Mouse (Mus musculus): ENCODE results near the gene Rgs7bp. TPM values are rescaled to one million over a fixed set of nuclear protein-coding genes. Genes with fewer than 3 reads are reported as not detected.
A peak's percentile ranks its signal among the peaks of the same experiment; 100 is the strongest.

Gene Rgs7bp
- polyA plus RNA-seq, 1 experiment: 0.11 TPM

- TF ChIP-seq POLR2A (IDR thresholded peaks at IDR 0.05; ENCODE audit: control insufficient read depth, low read depth, low read length): no peak
- Histone ChIP-seq H3K27me3 (ENCODE audit: control insufficient read depth, insufficient read depth, low read length) (no peaks in the 10 kb centered on the region), H3K4me1 (ENCODE audit: control insufficient read depth, insufficient read depth, low read length) (no peaks in the 10 kb centered on the region), H3K36me3 (ENCODE audit: control insufficient read depth, insufficient read depth, low read length) (no peaks in the 10 kb centered on the region), H3K4me3 (ENCODE audit: control insufficient read depth, low read depth, low read length) (no peak overlapping the region), H3K27ac (ENCODE audit: control insufficient read depth, insufficient read depth, low read depth, low read length) (no peak overlapping the region)
Measured at GRCm38 (mm10) chr13:105066119-105066518, 11.4 kb upstream of the Rgs7bp start.

- H3K27ac ChIP-seq (ENCODE audit: control insufficient read depth, insufficient read depth, low read depth, low read length): no peak overlapping the region
- TF ChIP-seq CTCF (IDR thresholded peaks at IDR 0.05; ENCODE audit: control insufficient read depth, insufficient read depth, insufficient replicate concordance, low read depth, low read length) (no peak), POLR2A (IDR thresholded peaks at IDR 0.05; ENCODE audit: control insufficient read depth, low read depth, low read length) (no peak)
- H3K36me3 ChIP-seq (ENCODE audit: control insufficient read depth, insufficient read depth, low read length): no peaks in the 10 kb centered on the region
- peaks cover 6% of the 10 kb centered on the region; the same call in 1 of the 2 replicates for H3K4me1 ChIP-seq (ENCODE audit: control insufficient read depth, insufficient read depth, low read length)
- H3K4me3 ChIP-seq (ENCODE audit: control insufficient read depth, low read depth, low read length): no peak overlapping the region
- H3K27me3 ChIP-seq (ENCODE audit: control insufficient read depth, insufficient read depth, low read length): no peaks in the 10 kb centered on the region
Measured at GRCm38 (mm10) chr13:105055374-105055773, 644 bp upstream of the Rgs7bp start.

GRCm38 (mm10) chr13:105054941-105055309 is 195 bp upstream of the Rgs7bp start:
- peak overlapping the region; percentile 62; the same call in 1 of the 2 replicates for H3K4me3 ChIP-seq (ENCODE audit: control insufficient read depth, low read depth, low read length)
- H3K4me1 ChIP-seq (ENCODE audit: control insufficient read depth, insufficient read depth, low read length): peaks cover 6% of the 10 kb centered on the region; the same call in 1 of the 2 replicates
- H3K36me3 ChIP-seq (ENCODE audit: control insufficient read depth, insufficient read depth, low read length): no peaks in the 10 kb centered on the region
- H3K27ac ChIP-seq (ENCODE audit: control insufficient read depth, insufficient read depth, low read depth, low read length): no peak overlapping the region
- TF ChIP-seq CTCF (IDR thresholded peaks at IDR 0.05; ENCODE audit: control insufficient read depth, insufficient read depth, insufficient replicate concordance, low read depth, low read length): no peak
- TF ChIP-seq POLR2A (IDR thresholded peaks at IDR 0.05; ENCODE audit: control insufficient read depth, low read depth, low read length): no peak
- H3K27me3 ChIP-seq (ENCODE audit: control insufficient read depth, insufficient read depth, low read length): no peaks in the 10 kb centered on the region

GRCm38 (mm10) chr13:105053618-105054017 is 1.1 kb downstream of the Rgs7bp start:
- H3K27me3 ChIP-seq (ENCODE audit: control insufficient read depth, insufficient read depth, low read length): no peaks in the 10 kb centered on the region
- H3K27ac ChIP-seq (ENCODE audit: control insufficient read depth, insufficient read depth, low read depth, low read length): no peak overlapping the region
- H3K36me3 ChIP-seq (ENCODE audit: control insufficient read depth, insufficient read depth, low read length): no peaks in the 10 kb centered on the region
- peaks cover 6% of the 10 kb centered on the region; the same call in 1 of the 2 replicates for H3K4me1 ChIP-seq (ENCODE audit: control insufficient read depth, insufficient read depth, low read length)
- TF ChIP-seq POLR2A (IDR thresholded peaks at IDR 0.05; ENCODE audit: control insufficient read depth, low read depth, low read length): no peak
- no peak for TF ChIP-seq CTCF (IDR thresholded peaks at IDR 0.05; ENCODE audit: control insufficient read depth, insufficient read depth, insufficient replicate concordance, low read depth, low read length)
- peak overlapping the region; percentile 62 for H3K4me3 ChIP-seq (ENCODE audit: control insufficient read depth, low read depth, low read length)

- H3K4me3 ChIP-seq (ENCODE audit: control insufficient read depth, low read depth, low read length): no peak overlapping the region
- no peaks in the 10 kb centered on the region for H3K27me3 ChIP-seq (ENCODE audit: control insufficient read depth, insufficient read depth, low read length)
- no peaks in the 10 kb centered on the region for H3K36me3 ChIP-seq (ENCODE audit: control insufficient read depth, insufficient read depth, low read length)
- H3K4me1 ChIP-seq (ENCODE audit: control insufficient read depth, insufficient read depth, low read length): peaks cover 12% of the 10 kb centered on the region
- no peak overlapping the region for H3K27ac ChIP-seq (ENCODE audit: control insufficient read depth, insufficient read depth, low read depth, low read length)
- TF ChIP-seq CTCF (IDR thresholded peaks at IDR 0.05; ENCODE audit: control insufficient read depth, insufficient read depth, insufficient replicate concordance, low read depth, low read length): no peak
- TF ChIP-seq POLR2A (IDR thresholded peaks at IDR 0.05; ENCODE audit: control insufficient read depth, low read depth, low read length): no peak
Measured at GRCm38 (mm10) chr13:105051432-105051831, 3.3 kb downstream of the Rgs7bp start.

- Histone ChIP-seq H3K27me3 (ENCODE audit: control insufficient read depth, insufficient read depth, low read length) (no peaks in the 10 kb centered on the region), H3K4me3 (ENCODE audit: control insufficient read depth, low read depth, low read length) (no peak overlapping the region), H3K27ac (ENCODE audit: control insufficient read depth, insufficient read depth, low read depth, low read length) (no peak overlapping the region), H3K4me1 (ENCODE audit: control insufficient read depth, insufficient read depth, low read length) (peaks cover 8% of the 10 kb centered on the region), H3K36me3 (ENCODE audit: control insufficient read depth, insufficient read depth, low read length) (no peaks in the 10 kb centered on the region)
- no peak for TF ChIP-seq POLR2A (IDR thresholded peaks at IDR 0.05; ENCODE audit: control insufficient read depth, low read depth, low read length)
- no peak for TF ChIP-seq CTCF (IDR thresholded peaks at IDR 0.05; ENCODE audit: control insufficient read depth, insufficient read depth, insufficient replicate concordance, low read depth, low read length)
Measured at GRCm38 (mm10) chr13:105048662-105049061, 6.1 kb downstream of the Rgs7bp start.

GRCm38 (mm10) chr13:105047377-105047776 is 7.4 kb downstream of the Rgs7bp start:
- no peak overlapping the region for H3K27ac ChIP-seq (ENCODE audit: control insufficient read depth, insufficient read depth, low read depth, low read length)
- TF ChIP-seq POLR2A (IDR thresholded peaks at IDR 0.05; ENCODE audit: control insufficient read depth, low read depth, low read length) (no peak), CTCF (IDR thresholded peaks at IDR 0.05; ENCODE audit: control insufficient read depth, insufficient read depth, insufficient replicate concordance, low read depth, low read length) (no peak)
- H3K27me3 ChIP-seq (ENCODE audit: control insufficient read depth, insufficient read depth, low read length): no peaks in the 10 kb centered on the region
- peaks cover 6% of the 10 kb centered on the region for H3K4me1 ChIP-seq (ENCODE audit: control insufficient read depth, insufficient read depth, low read length)
- H3K4me3 ChIP-seq (ENCODE audit: control insufficient read depth, low read depth, low read length): no peak overlapping the region
- H3K36me3 ChIP-seq (ENCODE audit: control insufficient read depth, insufficient read depth, low read length): no peaks in the 10 kb centered on the region

GRCm38 (mm10) chr13:105043882-105044281 is 10.8 kb downstream of the Rgs7bp start:
- Histone ChIP-seq H3K4me1 (ENCODE audit: control insufficient read depth, insufficient read depth, low read length) (peaks cover 6% of the 10 kb centered on the region), H3K27ac (ENCODE audit: control insufficient read depth, insufficient read depth, low read depth, low read length) (no peak overlapping the region), H3K36me3 (ENCODE audit: control insufficient read depth, insufficient read depth, low read length) (no peaks in the 10 kb centered on the region), H3K27me3 (ENCODE audit: control insufficient read depth, insufficient read depth, low read length) (no peaks in the 10 kb centered on the region), H3K4me3 (ENCODE audit: control insufficient read depth, low read depth, low read length) (no peak overlapping the region)
- TF ChIP-seq CTCF (IDR thresholded peaks at IDR 0.05; ENCODE audit: control insufficient read depth, insufficient read depth, insufficient replicate concordance, low read depth, low read length) (no peak), POLR2A (IDR thresholded peaks at IDR 0.05; ENCODE audit: control insufficient read depth, low read depth, low read length) (no peak)

Measured in testis, adult 2 months (tissue).